Mouse (Mus musculus): ENCODE results near the gene Ktn1. TPM values are rescaled to one million over a fixed set of nuclear protein-coding genes. Genes with fewer than 3 reads are reported as not detected.

Ktn1 gene
- total RNA-seq, 2 experiments from 2014 or later, result 146 to 167 TPM

GRCm38 (mm10) chr14:47663844-47664469 lies 15.7 kb downstream of the Ktn1 start:
- intact Hi-C loops (cut with DNase I), result no loop called here
- DNase-seq, result no peak

- intact Hi-C loops (cut with DNase I), result no loop called here
- DNase-seq, result no peak
Measured at GRCm38 (mm10) chr14:47664470-47664864, 16.2 kb downstream of the Ktn1 start.

DNA sequence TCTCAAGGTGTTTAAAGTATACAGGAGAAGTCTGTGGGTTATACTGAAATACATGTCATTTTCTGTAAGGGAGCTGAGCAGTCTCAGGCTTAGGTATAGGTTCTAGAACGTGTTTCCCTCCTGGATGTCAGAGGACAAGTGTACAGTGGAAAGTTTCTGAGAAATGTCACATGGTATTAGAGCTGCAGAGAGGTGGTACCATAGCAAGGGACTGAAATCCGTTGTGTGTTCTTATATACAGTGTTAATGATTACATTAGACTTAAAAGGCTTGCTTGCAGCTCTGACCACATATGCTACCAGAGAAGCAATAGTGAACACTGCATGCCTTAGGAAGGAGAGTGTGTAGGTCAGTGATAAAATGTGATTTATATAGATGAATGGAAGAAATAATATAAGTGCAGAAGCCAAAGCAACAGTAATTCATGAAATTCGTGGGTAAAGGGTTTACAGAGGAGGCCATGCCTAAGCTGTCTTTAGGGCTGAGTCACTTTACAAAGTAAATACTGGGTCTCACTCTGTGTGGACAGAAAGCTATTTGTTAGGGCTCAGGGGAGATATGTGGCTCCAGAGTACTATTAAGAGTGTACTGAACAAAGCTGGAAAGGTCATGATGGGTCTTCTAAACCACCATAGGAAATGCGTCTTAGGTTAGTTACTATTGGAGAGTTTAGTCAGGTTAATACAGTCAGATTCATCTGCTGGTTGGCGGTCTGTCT lies 17.0 kb downstream of the Ktn1 start:
- intact Hi-C loops (cut with DNase I), result no loop called here
- no peak for DNase-seq

- intact Hi-C loops (cut with DNase I), result no loop called here
- DNase-seq, result no peak
Measured at GRCm38 (mm10) chr14:47668096-47668495, 19.8 kb downstream of the Ktn1 start.

- intact Hi-C loops (cut with DNase I), result no loop called here
- DNase-seq, result no peak
Measured at GRCm38 (mm10) chr14:47682886-47683285, 34.6 kb downstream of the Ktn1 start.

- intact Hi-C loops (cut with DNase I), result no loop called here
- no peak for DNase-seq
Measured at GRCm38 (mm10) chr14:47684579-47684978, 36.3 kb downstream of the Ktn1 start.

GRCm38 (mm10) chr14:47699126-47699525 lies 50.9 kb downstream of the Ktn1 start:
- intact Hi-C loops (cut with DNase I), result no loop called here
- DNase-seq, result no peak

DNA sequence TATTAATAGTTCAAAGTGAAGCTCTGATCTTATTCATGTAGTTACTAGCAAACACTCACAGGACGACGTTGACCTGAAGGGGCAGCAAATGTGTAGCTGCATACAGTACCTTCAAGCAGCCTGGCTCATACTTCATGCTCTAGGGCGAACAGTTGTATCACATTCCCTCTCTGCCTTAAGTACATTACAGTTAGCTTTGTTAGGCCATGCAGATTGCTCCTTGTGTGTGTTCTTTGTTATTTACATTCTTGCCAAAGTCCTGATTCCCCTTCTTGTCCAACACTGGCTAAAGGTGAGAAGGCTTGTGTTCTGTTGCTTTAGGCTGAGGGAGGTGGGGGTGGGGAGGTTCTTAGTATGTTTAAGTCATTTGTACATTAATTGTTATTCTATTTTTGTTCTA lies 61.3 kb downstream of the Ktn1 start:
- intact Hi-C loops (cut with DNase I), result no loop called here
- no peak for DNase-seq

DNA sequence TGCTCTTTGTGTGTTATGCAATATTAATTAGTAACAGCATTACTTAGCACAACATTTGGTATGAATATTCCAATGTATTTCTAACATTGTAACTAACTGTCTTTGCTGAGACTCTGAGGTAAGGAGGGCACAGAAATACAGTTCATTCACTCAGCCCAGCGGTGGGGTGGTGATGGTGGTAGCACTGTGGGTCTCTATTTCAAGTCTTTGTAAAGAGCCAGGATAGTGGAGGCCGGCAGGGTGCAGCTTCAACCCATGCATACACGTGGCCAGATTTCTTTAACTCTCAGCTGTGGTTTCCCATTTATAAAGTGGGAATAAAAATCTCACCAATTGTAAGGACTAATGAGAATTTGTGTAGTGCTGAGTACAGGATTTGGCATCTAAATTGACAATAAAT lies 67.5 kb downstream of the Ktn1 start:
- no peak for DNase-seq
- intact Hi-C loops (cut with DNase I), result no loop called here

- intact Hi-C loops (cut with DNase I), result no loop called here
- no peak for DNase-seq
Measured at GRCm38 (mm10) chr14:47717916-47718606, 69.8 kb downstream of the Ktn1 start.

DNA sequence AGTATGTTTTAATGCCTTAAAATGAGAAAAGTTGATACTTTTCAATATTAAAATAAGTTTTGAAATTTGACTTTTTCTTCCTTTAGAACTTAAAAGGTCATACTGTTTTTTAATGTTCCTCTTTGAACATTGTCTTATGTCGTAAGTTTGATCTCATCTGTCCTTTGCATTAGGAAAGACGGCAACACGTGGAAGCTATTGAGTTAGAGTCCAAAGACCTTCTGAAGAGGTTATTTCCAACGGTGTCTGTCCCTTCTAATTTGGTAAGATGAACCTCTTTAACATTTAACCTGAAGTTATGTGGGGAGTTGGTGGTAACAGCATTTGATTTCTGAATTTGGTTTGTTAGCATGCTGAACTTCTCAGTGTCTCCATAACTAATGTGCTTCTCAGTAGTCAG lies 71.8 kb downstream of the Ktn1 start:
- no peak for DNase-seq
- intact Hi-C loops (cut with DNase I), result loop anchor here (2.0 kb wide), 1 partner anchor 21 kb away; no protein-coding TSS in a partner anchor

- intact Hi-C loops (cut with DNase I), result no loop called here
Measured at GRCm38 (mm10) chr14:47723035-47723434, 74.8 kb downstream of the Ktn1 start.

GRCm38 (mm10) chr14:47728594-47728993 lies 80.3 kb downstream of the Ktn1 start:
- no peak for DNase-seq
- intact Hi-C loops (cut with DNase I), result no loop called here

More at GRCm38 (mm10) chr14:47723035-47723434, 74.8 kb downstream of the Ktn1 start:
- DNase-seq, result no peak

- DNase-seq, result no peak
- intact Hi-C loops (cut with DNase I), result no loop called here
Measured at GRCm38 (mm10) chr14:47735354-47735753, 87.1 kb downstream of the Ktn1 start.

DNA sequence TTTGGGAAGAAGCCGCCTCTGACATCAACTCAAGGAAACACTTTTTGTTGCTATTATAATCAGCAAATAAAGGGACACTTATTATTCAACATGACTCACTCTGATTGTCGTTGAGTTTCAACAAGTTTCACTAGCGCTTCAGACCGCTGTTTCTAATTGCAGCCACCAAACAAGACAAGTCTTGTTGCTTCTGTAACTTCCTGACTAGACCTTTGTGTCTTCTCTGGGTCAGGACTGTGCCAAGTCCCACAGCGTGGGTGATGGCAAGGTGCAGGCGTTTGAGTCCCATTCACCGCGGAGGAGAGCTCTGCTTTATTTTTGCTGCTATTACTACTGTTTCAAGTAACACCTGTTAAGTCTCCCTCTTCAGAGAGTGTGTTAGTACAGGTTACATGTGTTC lies 88.2 kb downstream of the Ktn1 start:
- intact Hi-C loops (cut with DNase I), result no loop called here
- DNase-seq, result no peak

DNA sequence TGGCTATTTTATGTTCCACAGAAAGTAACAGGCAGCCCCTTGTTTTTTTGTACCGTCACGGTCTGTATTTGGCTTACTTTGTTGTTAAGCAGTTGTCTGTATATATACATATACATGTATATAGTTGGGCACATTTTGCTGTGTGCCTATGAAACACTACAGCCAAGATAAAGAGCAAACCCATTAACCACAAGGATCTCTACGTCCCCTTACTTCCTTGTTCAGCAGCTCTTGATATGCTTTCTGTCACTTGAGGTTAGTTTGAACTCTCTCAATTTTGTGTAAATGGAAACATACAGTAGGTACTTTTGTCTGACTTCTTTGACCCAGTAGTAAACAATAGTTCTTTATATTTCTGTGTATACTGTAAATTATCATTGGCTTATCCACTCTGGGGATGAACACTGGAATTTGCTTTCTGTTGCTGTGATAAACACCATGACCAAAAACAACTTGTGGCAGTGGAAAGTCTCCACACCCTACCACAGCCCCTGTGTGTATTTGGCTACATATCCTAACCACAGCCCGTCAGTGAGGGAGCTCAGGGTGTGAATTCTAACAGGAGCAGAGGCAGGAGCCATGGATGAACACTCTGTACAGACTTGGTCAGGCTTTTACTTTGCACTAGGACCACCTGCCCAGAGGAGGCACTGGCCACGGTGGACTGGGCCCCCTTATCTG lies 92.2 kb downstream of the Ktn1 start:
- intact Hi-C loops (cut with DNase I), result loop anchor here (2.0 to 10.0 kb wide), 2 partner anchors 20 to 754 kb away; no protein-coding TSS in a partner anchor
- DNase-seq, result no peak

GRCm38 (mm10) chr14:47741046-47741445 lies 92.8 kb downstream of the Ktn1 start:
- intact Hi-C loops (cut with DNase I), result loop anchor here (2.0 to 10.0 kb wide), 2 partner anchors 20 to 754 kb away; no protein-coding TSS in a partner anchor
- DNase-seq, result no peak

DNA sequence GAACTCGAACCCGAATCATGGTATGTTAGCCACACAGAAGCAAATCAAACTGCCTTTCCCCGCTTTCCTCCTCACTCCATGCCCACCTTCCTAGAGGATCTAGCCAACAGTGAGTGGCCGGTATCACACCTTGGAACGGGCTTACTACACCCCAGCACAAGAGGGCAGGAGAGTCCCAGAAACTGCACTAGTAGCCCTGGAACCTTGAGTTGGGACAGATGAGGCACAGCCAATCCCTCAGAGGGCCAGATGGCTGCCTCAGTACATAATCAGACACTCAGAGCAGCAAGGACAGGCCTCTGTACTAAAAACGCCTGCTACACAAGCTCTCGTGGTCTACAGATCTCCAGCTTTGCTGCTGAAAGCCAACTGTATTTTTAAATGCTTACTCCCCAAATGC lies 94.4 kb downstream of the Ktn1 start:
- intact Hi-C loops (cut with DNase I), result loop anchor here (10.0 kb wide), 1 partner anchor 752 kb away; no protein-coding TSS in a partner anchor
- DNase-seq, result no peak

- no peak for DNase-seq
- intact Hi-C loops (cut with DNase I), result loop anchor here (10.0 kb wide), 1 partner anchor 750 kb away; no protein-coding TSS in a partner anchor
Measured at GRCm38 (mm10) chr14:47745086-47745485, 96.8 kb downstream of the Ktn1 start.

- intact Hi-C loops (cut with DNase I), result loop anchor here (10.0 kb wide), 1 partner anchor 747 kb away; no protein-coding TSS in a partner anchor
Measured at GRCm38 (mm10) chr14:47747536-47747935, 99.3 kb downstream of the Ktn1 start.

DNA sequence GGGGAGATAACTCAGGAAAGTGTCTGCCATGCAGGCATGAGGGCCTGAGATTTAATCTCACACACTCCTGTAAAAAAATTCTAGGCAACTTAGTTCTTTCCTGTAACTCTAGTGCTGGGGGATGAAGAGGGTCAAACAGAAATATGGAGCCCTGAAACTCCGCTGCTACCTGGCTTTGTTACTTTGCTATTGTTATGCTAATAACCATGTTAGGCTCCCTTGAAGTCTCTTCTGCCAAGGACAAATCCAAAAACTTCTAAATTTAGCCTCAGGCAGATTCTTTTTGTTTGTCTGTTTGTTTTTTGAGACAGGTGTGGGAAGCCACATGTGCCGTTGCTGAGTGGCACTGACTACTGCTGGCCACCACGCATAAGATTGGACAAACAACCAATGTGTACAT lies 100.5 kb downstream of the Ktn1 start:
- intact Hi-C loops (cut with DNase I), result loop anchor here (10.0 kb wide), 1 partner anchor 746 kb away; no protein-coding TSS in a partner anchor
- no peak for DNase-seq

More at GRCm38 (mm10) chr14:47747536-47747935, 99.3 kb downstream of the Ktn1 start:
- DNase-seq, result peak; percentile 77 to 82
